Mouse (Mus musculus): ENCODE data around the gene Pmel.

- TF ChIP-seq CTCF (IDR thresholded peaks at IDR 0.05; ENCODE audit: extremely low read depth, insufficient read length, insufficient replicate concordance, low read depth, low read length), result no peak
- TF ChIP-seq POLR2A (IDR thresholded peaks at IDR 0.05; ENCODE audit: low read depth, low read length), result no peak
Measured at GRCm38 (mm10) chr10:128657844-128658243, 46.2 kb upstream of the Pmel start.
